Mouse (Mus musculus): ENCODE data around the gene Clstn3.

DNA sequence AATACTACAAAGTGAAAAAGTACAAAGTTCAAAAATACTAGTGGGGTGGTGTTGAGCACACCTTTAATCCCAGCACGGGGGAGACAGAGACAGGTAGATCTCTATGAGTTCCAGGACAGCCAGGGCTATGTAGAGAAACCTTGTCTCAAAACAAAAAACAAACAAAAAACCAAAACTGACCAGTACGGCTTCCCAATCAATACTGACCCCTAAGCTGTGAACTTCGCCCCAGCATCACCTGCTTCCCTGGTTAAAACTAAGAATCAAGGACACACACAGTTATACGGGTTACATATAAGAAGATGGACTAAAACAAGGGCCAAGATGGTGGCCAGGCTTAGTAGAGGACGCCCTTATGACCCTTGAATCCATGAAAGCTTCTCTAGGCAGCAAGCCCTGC lies 8.4 kb downstream of the Clstn3 start:
- no peak for TF ChIP-seq GATA1 (IDR thresholded peaks at IDR 0.05; ENCODE audit: borderline replicate concordance, low read length)
- TF ChIP-seq FLI1 (IDR thresholded peaks at IDR 0.05; ENCODE audit: low read length) = no peak

All from megakaryocyte, embryonic 14.5 days (primary cell).